Mouse (Mus musculus): ENCODE measurements around the gene Gpr27. TPM values are rescaled to one million over a fixed set of nuclear protein-coding genes. Genes with fewer than 3 reads are reported as not detected.
A peak's percentile ranks its signal among the peaks of the same experiment; 100 is the strongest.

Gpr27 gene
- total RNA-seq, 2 experiments from 2014 or later: 3.1 to 4.7 TPM

GRCm38 (mm10) chr6:99671768-99672167 is 20.7 kb upstream of the Gpr27 start:
- DNase-seq: no peak
- intact Hi-C loops (cut with DNase I): no loop called here

GRCm38 (mm10) chr6:99674482-99674881 is 18.0 kb upstream of the Gpr27 start:
- DNase-seq: no peak
- intact Hi-C loops (cut with DNase I): no loop called here

GRCm38 (mm10) chr6:99677325-99677724 is 15.2 kb upstream of the Gpr27 start:
- intact Hi-C loops (cut with DNase I): no loop called here
- no peak for DNase-seq

- no peak for DNase-seq
- intact Hi-C loops (cut with DNase I): no loop called here
These were observed 14.4 kb upstream of the Gpr27 start for GRCm38 (mm10) chr6:99678108-99678507.

GRCm38 (mm10) chr6:99683974-99684373 is 8.5 kb upstream of the Gpr27 start:
- no peak for DNase-seq
- intact Hi-C loops (cut with DNase I): no loop called here

GRCm38 (mm10) chr6:99684899-99685298 is 7.6 kb upstream of the Gpr27 start:
- no peak for DNase-seq
- intact Hi-C loops (cut with DNase I): no loop called here

GRCm38 (mm10) chr6:99688513-99688912 is 4.0 kb upstream of the Gpr27 start:
- intact Hi-C loops (cut with DNase I): no loop called here
- no peak for DNase-seq

GRCm38 (mm10) chr6:99691666-99692205 is 743 bp upstream of the Gpr27 start:
- DNase-seq: no peak

GRCm38 (mm10) chr6:99692916-99693841 is 700 bp downstream of the Gpr27 start:
- DNase-seq: peak; percentile 19 to 42
- intact Hi-C loops (cut with DNase I): no loop called here

More at GRCm38 (mm10) chr6:99691666-99692205, 743 bp upstream of the Gpr27 start:
- intact Hi-C loops (cut with DNase I): no loop called here

- no peak for DNase-seq
- intact Hi-C loops (cut with DNase I): no loop called here
These were observed 8.0 kb downstream of the Gpr27 start for GRCm38 (mm10) chr6:99700484-99700883.

GRCm38 (mm10) chr6:99711576-99712101 is 19.2 kb downstream of the Gpr27 start:
- intact Hi-C loops (cut with DNase I): no loop called here
- no peak for DNase-seq

- no peak for DNase-seq
- intact Hi-C loops (cut with DNase I): no loop called here
These were observed 20.8 kb downstream of the Gpr27 start for GRCm38 (mm10) chr6:99713256-99713655.

GRCm38 (mm10) chr6:99715191-99715590 is 22.7 kb downstream of the Gpr27 start:
- intact Hi-C loops (cut with DNase I): no loop called here
- no peak for DNase-seq

- intact Hi-C loops (cut with DNase I): no loop called here
- no peak for DNase-seq
These were observed 23.4 kb downstream of the Gpr27 start for GRCm38 (mm10) chr6:99715913-99716312.

- intact Hi-C loops (cut with DNase I): no loop called here
- DNase-seq: no peak
These were observed 28.6 kb downstream of the Gpr27 start for GRCm38 (mm10) chr6:99721032-99721431.

- DNase-seq: no peak
- intact Hi-C loops (cut with DNase I): no loop called here
These were observed 29.9 kb downstream of the Gpr27 start for GRCm38 (mm10) chr6:99722390-99722789.

- DNase-seq: peak in 1 of 2 experiments; percentile 6
- intact Hi-C loops (cut with DNase I): no loop called here
These were observed 33.6 kb downstream of the Gpr27 start, which contains the start of gene Prok2 for GRCm38 (mm10) chr6:99725971-99726561. Prok2 (minus strand) TSS chr6:99726392.

- peak in 1 of 2 experiments; percentile 6 for DNase-seq
- intact Hi-C loops (cut with DNase I): no loop called here
These were observed 34.3 kb downstream of the Gpr27 start for GRCm38 (mm10) chr6:99726576-99727303.

GRCm38 (mm10) chr6:99729853-99730252 is 37.4 kb downstream of the Gpr27 start:
- no peak for DNase-seq
- intact Hi-C loops (cut with DNase I): no loop called here

- no peak for DNase-seq
- intact Hi-C loops (cut with DNase I): no loop called here
These were observed 39.4 kb downstream of the Gpr27 start for GRCm38 (mm10) chr6:99731926-99732325.

GRCm38 (mm10) chr6:99732673-99733072 is 40.2 kb downstream of the Gpr27 start:
- DNase-seq: no peak
- intact Hi-C loops (cut with DNase I): no loop called here

Measured in heart, postnatal 10 days (tissue).